8 mouse cellular contexts compared by ENCODE assay signal in the genomic region with DNA sequence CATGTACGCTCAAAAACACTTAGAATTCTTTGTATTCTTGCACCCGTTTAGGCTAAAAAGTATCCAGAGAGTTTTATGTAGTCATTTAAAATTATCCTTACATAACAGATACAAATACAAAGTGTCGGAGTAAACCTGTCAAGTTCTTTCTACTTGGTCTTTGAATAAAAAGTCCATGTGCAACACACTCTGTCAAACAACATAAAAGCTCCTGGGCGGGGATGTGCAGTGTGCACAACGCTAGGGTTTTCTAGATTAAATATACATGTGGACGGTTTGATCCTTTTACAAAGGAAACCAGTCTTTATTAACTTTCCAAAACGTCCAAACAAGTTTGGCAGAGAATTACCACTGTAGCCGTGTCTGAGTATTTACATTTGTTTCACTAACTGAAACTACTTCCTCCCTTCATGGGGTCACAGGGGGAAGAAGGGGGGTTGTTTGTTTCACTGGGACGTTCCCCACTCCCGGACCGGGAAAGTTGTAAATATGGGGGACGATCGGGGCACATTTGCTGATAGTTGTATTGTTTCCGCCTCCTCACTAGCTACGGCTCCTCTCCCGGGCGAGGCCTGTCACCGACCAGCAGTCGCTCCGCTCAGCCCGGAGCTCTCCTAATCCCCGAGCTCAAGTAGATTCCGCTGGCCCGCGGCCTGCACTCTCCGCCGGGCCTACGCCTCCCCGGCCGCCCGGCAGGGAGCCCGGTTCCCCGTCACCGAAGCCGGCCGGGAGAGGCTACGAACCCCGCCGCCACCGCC. TPM values are rescaled to one million over a fixed set of nuclear protein-coding genes. Genes with fewer than 3 reads are reported as not detected.
A peak's percentile ranks its signal among the peaks of the same experiment; 100 is the strongest.
DNase-seq lines count a peak whose midpoint lies in the region; ATAC-seq and TF ChIP-seq lines count a peak whose summit lies in the region.

No protein-coding gene starts in this region.

- H3K9me3 ChIP-seq in hindbrain, embryonic 10.5 days, result no peaks in the 10 kb centered on the region

- peak overlapping the region; percentile 99 for H3K4me3 ChIP-seq in cerebellum, adult 2 months (replicated peaks; ENCODE audit: insufficient read depth, low read depth, low read length)
- peak overlapping the region; percentile 95 for H3K4me3 ChIP-seq in hindbrain, embryonic 10.5 days

- under 1% methylated on average over 40 of the region's 40 CpGs for WGBS in cerebellum, adult 2 months
- WGBS in hindbrain, embryonic 10.5 days, result under 1% methylated on average over 40 of the region's 40 CpGs

- H3K36me3 ChIP-seq in hindbrain, embryonic 10.5 days, result no peaks in the 10 kb centered on the region

- no peaks in the 10 kb centered on the region for H3K27me3 ChIP-seq in cerebellum, adult 2 months (ENCODE audit: control insufficient read depth, insufficient read depth, low read length)
- no peaks in the 10 kb centered on the region for H3K27me3 ChIP-seq in hindbrain, embryonic 10.5 days (ENCODE audit: insufficient read depth, poor library complexity, severe bottlenecking)

- peak; percentile 75 for DNase-seq in NIH3T3 (ENCODE audit: low read depth)
- peak; percentile 75 to 79 for DNase-seq in cerebellum, adult 2 months
- DNase-seq in hindbrain, embryonic 10.5 days (ENCODE audit: low spot score), result peak; percentile 70
- DNase-seq in layer of hippocampus, postnatal 10 days (ENCODE audit: low spot score in 2 of 2), result peak; percentile 54 to 72
- DNase-seq in lung, postnatal 25 days (ENCODE audit: low spot score), result peak; percentile 61
- DNase-seq in retina, postnatal 1 day, result peak; percentile 75
- peak; percentile 78 for DNase-seq in thymus, postnatal 4 days

- ATAC-seq in frontal cortex, adult (ENCODE audit: low TSS enrichment), result peak; percentile 41

- no peak for TF ChIP-seq POLR2A in cerebellum, adult 2 months (IDR thresholded peaks at IDR 0.05; ENCODE audit: borderline replicate concordance, insufficient read depth, low read length)

- TF ChIP-seq CTCF in cerebellum, adult 2 months (IDR thresholded peaks at IDR 0.05; ENCODE audit: borderline replicate concordance, insufficient read depth, low read depth, low read length), result no peak

- peaks cover 2% of the 10 kb centered on the region; the same call in 1 of the 2 replicates for H3K4me1 ChIP-seq in cerebellum, adult 2 months (ENCODE audit: control insufficient read depth, insufficient read depth, low read length)
- peaks cover 37% of the 10 kb centered on the region for H3K4me1 ChIP-seq in hindbrain, embryonic 10.5 days (replicated peaks)

- peak overlapping the region; percentile 92 for H3K27ac ChIP-seq in cerebellum, adult 2 months (ENCODE audit: insufficient read depth, low read length)
- H3K27ac ChIP-seq in hindbrain, embryonic 10.5 days, result peak overlapping the region; percentile 98

RNA-seq across cellular contexts. Expression of gene Nipbl, which starts 0.9 kb away (rescaled TPM):
- polyA plus RNA-seq in cerebellum, adult 2 months (2012; rRNA removed), result 14.6 and 15.4 TPM in 2 replicates
- polyA plus RNA-seq in hindbrain, embryonic 10.5 days (2016; fragmentation: Nextera tagmentation; extraction: Ambion mirVana), result 15.0 and 17.2 TPM in 2 replicates
- total RNA-seq in layer of hippocampus, postnatal 10 days (2021), result 10 to 100 TPM; 31.8 to 33.4 TPM

Comparison
In these comparisons a context has a peak if more than half of its experiments do, and no peak if none do; other contexts are left out.
1. Peak in every context shown above with its lines: DNase-seq, ATAC-seq, H3K4me3 ChIP-seq and H3K27ac ChIP-seq.